Mouse (Mus musculus) brain, adult 10 weeks (tissue): ENCODE measurements around the gene St6gal2. TPM values are rescaled to one million over a fixed set of nuclear protein-coding genes. Genes with fewer than 3 reads are reported as not detected.

Experiments
- polyA plus RNA-seq: library from polyadenylated mRNA; stranded (reverse); fragments of 350-450 nt; fragmentation: Illumina TruSeq; extraction: RNeasy Lipid Tissue Mini Kit (QIAGEN cat#74804); gene quantifications from one replicate; pipeline ENCODE4 v1.2.3, GENCODE M21; 2015; ENCODE audit warnings: low read depth, low replicate concordance

St6gal2 gene
- 22.5 TPM for polyA plus RNA-seq

GRCm38 (mm10) chr17:55445250-55446184 is at the start of gene St6gal2:
TSS of gene St6gal2 (plus strand) at chr17:55445382.

Other genes starting within 250 kb of the St6gal2 start
- gene Vmn2r118, start 179.8 kb downstream of the St6gal2 start, polyA plus RNA-seq = not detected